Mouse (Mus musculus) forebrain, embryonic 14.5 days (tissue): ENCODE results near the gene Edf1. TPM values are rescaled to one million over a fixed set of nuclear protein-coding genes. Genes with fewer than 3 reads are reported as not detected.

Experiments
- ATAC-seq: fragments of 200-750 bp; cut with Nextera tagmentation; 2 replicates; pipeline ENCODE4 v1.8.0; 2017; ENCODE audit warnings: mild to moderate bottlenecking, moderate library complexity
- DNase-seq: peaks from one replicate; pipeline ENCODE4 v3.0.0-alpha.2; 2015; ENCODE audit warnings: low spot score
- H3K27ac ChIP-seq: fragments of 300-500 bp; sonication (generic); 2 replicates; pipeline ENCODE4 v1.5.1; 2014; ENCODE audit warnings: low read depth, mild to moderate bottlenecking, control low read depth, low read length, moderate library complexity
- H3K27me3 ChIP-seq: fragments of 300-500 bp; sonication (generic); replicated peaks from 2 replicates; pipeline ENCODE4 v1.6.1; 2014; ENCODE audit warnings: low read length, control low read depth, mixed read lengths; ENCODE audit not compliant: control insufficient read depth, insufficient read depth
- H3K36me3 ChIP-seq: fragments of 300-500 bp; sonication (generic); 2 replicates; pipeline ENCODE4 v1.6.1; 2014; ENCODE audit warnings: low read length, control low read depth; ENCODE audit not compliant: control insufficient read depth, insufficient read depth
- H3K4me1 ChIP-seq: fragments of 300-500 bp; sonication (generic); 2 replicates; pipeline ENCODE4 v1.6.1; 2014; ENCODE audit warnings: antibody characterized with exemption, low read length, control low read depth; ENCODE audit not compliant: control insufficient read depth, insufficient read depth
- H3K4me2 ChIP-seq: fragments of 300-500 bp; sonication (generic); 2 replicates; pipeline ENCODE4 v1.6.1; 2014; ENCODE audit warnings: mild to moderate bottlenecking, control low read depth, low read length
- H3K4me3 ChIP-seq: fragments of 300-500 bp; sonication (generic); 2 replicates; pipeline ENCODE4 v1.5.1; 2014; ENCODE audit warnings: low read depth, low read length, control low read depth
- H3K9ac ChIP-seq: fragments of 300-500 bp; sonication (generic); 2 replicates; pipeline ENCODE4 v1.6.1; 2014; ENCODE audit warnings: mild to moderate bottlenecking, low read length, control low read depth, moderate library complexity
- H3K9me3 ChIP-seq: fragments of 300-500 bp; sonication (generic); replicated peaks from 2 replicates; pipeline ENCODE4 v1.6.1; 2016; ENCODE audit warnings: low read length, control low read depth, mixed read lengths; ENCODE audit not compliant: control insufficient read depth
- WGBS: fragments of 180-500 bp; shearing (Covaris S2); extraction: QIAGEN DNeasy Blood & Tissue Kit; methylation state at CpG from one replicate; pipeline ENCODE4 v1.1.7; 2014; 5-methylcytosine and 5-hydroxymethylcytosine counted together
- polyA plus RNA-seq: library from polyadenylated mRNA; unstranded; fragments of >200 nt; fragmentation: Nextera tagmentation; extraction: Ambion mirVana; gene quantifications from 2 replicates; pipeline ENCODE4 v1.2.1, GENCODE M21; 2014

Gene Edf1
- polyA plus RNA-seq, 1 experiment from 2014 or later: 370 TPM

DNA sequence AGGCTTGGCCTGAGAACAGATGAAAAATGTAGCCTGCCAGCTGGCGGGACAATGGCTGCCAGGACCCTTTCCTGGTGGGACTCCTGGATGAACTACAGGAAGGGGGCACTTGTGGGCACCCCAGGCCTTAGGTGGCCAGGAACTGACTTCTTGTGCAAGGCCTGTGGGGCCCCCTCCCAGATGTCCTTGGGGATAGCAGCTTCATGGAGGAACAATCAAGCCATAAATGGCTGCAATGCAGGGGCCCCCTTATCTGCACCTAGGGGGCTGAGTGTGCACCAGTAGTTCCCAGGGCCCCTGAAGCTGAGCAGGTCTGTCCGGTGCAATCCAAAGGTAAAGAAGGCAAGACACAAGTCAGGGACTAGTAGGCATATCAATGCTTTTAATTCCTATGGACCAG lies 15.4 kb downstream of the Edf1 start:
- Histone ChIP-seq H3K9me3 (no peaks in the 10 kb centered on the region), H3K27ac (no peak overlapping the region), H3K9ac (no peak overlapping the region), H3K4me3 (no peak overlapping the region), H3K36me3 (peaks cover 27% of the 10 kb centered on the region), H3K4me2 (no peak overlapping the region), H3K27me3 (peaks cover 23% of the 10 kb centered on the region), H3K4me1 (peaks cover 18% of the 10 kb centered on the region)
- ATAC-seq (no peak), DNase-seq (no peak)
- 90% methylated on average over 2 of the region's 2 CpGs for WGBS

DNA sequence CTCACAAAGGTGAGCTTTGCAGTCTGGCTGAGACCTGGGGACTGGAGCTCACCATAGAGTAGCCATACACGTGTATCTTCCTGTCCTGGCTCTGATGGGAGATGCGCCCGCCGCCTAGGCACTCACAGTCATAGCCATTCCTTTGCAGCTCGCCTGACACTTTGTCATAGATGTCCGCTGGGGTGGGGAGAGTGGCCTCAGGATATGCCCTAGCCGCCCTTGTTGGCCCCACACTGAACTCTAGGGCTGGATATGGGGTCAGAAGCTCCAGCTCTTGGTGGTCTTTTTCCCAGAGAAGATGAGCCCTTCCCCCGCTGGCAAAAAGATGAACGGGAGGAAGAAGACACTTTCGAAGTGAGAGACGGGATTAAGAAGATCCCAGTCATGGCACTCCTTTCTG lies 16.5 kb downstream of the Edf1 start:
- Histone ChIP-seq H3K4me3 (peak overlapping the region; percentile 51), H3K36me3 (peaks cover 18% of the 10 kb centered on the region), H3K4me1 (peaks cover 18% of the 10 kb centered on the region), H3K4me2 (peak overlapping the region; percentile 81), H3K9ac (peak overlapping the region; percentile 66), H3K9me3 (no peaks in the 10 kb centered on the region), H3K27me3 (peaks cover 34% of the 10 kb centered on the region), H3K27ac (peak overlapping the region; percentile 87; the same call in 1 of the 2 replicates)
- ATAC-seq: no peak
- no peak for DNase-seq
- 19% methylated on average over 11 of the region's 11 CpGs for WGBS

DNA sequence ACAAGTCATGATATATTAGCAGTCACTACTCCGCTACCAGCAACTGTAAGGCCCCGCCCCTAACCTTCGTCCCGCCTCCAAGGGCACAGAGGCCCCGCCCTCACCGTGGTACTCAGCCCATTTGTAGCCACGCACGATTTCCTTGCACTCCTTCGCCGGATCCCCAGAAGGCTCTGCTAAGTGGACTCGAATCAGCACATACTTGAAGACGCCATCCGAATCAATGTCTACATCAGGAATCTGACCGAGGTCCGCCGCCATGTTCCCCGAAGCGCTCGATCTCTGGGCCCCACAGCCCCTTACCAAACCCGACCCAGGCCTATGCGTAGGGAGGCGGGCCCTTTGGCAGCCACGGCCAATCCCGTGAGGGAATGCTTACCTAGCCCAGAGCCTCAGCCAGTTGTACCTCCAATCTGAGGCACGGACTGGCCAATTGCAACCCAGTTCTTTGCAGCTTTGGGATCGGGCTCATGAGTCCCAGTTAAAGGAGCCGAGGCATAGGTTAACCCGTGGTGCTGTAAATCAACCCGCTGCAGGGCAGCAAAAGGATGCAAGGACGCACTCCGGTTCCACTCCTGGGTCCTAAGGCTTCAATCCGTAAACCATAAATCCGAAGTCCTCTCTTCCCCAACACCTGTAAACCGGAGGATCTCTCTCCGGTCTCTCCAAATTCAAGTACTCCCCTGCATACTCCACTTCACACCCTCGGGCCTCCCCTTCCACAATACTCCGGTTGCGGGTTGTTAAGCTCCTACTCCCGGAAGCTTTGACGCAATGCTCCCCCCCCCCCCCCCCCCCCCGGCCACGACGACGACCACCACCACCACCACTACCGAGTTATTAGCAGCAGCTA lies 17.2 kb downstream of the Edf1 start, which contains the start of the genes Mamdc4 and Phpt1:
Gene Mamdc4, minus strand, starts transcription at position 267 of the 853 bp plus-strand sequence.
Gene Phpt1, minus strand, starts transcription at position 646 of the 853 bp plus-strand sequence.
- H3K36me3 ChIP-seq: peaks cover 11% of the 10 kb centered on the region
- ATAC-seq (peak; percentile 99), DNase-seq (peak; percentile 99)
- peaks cover 18% of the 10 kb centered on the region for H3K4me1 ChIP-seq
- H3K9me3 ChIP-seq: no peaks in the 10 kb centered on the region
- H3K27me3 ChIP-seq: peaks cover 40% of the 10 kb centered on the region
- WGBS: under 1% methylated on average over 44 of the region's 45 CpGs
- peak within 1 kb of the TSS; percentile 66 for H3K9ac ChIP-seq
- peak within 1 kb of the TSS; percentile 51 for H3K4me3 ChIP-seq
- H3K27ac ChIP-seq: peak within 1 kb of the TSS; percentile 87
- H3K4me2 ChIP-seq: peak within 1 kb of the TSS; percentile 81

DNA sequence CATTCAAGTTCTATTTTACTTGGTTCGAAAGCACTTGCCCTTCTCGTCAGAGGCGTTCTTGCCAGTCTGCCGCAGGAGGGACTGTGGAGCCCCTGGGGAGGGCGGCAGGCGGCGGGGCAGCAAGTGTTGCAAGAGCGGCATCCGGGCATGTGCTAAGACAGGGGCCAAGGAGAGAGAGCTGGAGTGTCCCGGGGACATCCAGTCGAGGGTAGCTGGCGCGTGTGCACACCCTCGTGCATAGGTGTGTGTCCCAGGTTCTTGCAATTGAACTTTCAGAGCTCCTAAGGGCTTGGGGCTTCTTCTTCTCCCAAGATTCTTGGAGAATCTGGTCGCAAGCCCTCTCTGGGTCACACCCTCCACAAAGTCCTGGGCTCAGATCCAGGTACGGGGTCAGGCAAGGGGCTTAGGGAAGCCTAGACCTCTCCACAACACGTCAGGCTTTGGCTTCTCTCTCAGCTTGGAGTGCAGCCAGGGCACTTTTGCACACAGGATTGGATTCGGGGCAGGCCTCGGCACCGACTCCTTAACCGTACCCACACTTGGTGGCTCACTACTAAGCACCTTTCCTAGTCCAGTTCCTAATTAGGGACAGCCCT lies 17.9 kb downstream of the Edf1 start:
- WGBS: 9% methylated on average over 21 of the region's 21 CpGs
- peak; percentile 27 for DNase-seq

DNA sequence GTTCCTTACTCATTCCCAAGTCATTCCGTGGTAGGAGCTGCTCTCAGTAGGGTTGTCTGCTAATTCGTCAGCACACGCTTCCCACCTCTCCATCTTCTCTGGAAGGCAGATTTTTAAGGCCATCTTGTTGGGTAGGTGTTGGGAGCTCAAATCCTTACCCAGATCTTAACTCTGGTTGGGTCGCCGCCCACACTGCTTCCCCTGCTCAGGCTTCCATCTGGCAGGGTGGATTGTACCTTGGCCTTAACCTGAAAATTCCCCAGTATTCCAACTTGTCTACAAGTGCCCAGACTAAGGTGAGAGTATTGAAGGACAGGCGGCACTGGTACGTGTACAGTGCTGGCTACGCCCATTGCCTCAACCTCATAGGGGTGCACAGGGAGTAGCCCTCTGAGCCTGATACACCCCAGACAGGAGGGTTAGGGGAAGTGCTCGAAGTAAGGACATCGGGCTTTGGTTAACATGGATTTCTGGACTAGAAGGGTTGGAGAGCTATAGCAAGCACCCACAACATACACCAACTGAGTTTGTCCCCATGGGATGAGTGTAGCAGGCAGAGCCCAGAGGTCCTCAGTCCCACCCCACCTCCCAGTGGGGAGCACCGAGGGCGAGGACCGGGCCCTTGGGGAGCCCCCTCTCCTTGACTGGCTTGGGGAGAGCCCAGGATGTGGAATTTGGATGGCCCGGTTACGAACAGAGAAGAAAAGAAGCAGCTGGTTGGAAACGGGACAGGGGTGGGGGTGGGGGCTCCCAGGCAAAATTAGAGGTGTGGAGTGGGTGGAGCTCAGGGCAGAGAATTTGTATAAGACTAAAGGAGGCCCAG lies 18.6 kb downstream of the Edf1 start:
- Histone ChIP-seq H3K4me3 (0 out of 2 replicates have a peak overlapping the region, but pooled peaks have one; percentile 51), H3K4me1 (peaks cover 18% of the 10 kb centered on the region), H3K4me2 (peak overlapping the region; percentile 81), H3K9ac (no peak overlapping the region), H3K36me3 (peaks cover 2% of the 10 kb centered on the region; the same call in 1 of the 2 replicates), H3K27ac (no peak overlapping the region), H3K27me3 (peaks cover 52% of the 10 kb centered on the region), H3K9me3 (no peaks in the 10 kb centered on the region)
- ATAC-seq: no peak
- DNase-seq: no peak
- WGBS: 78% methylated on average over 16 of the region's 16 CpGs

More for the DNA sequence above, 17.9 kb downstream of the Edf1 start:
- ATAC-seq: peak; percentile 3; the same call in 1 of the 2 replicates
- Histone ChIP-seq H3K4me2 (peak overlapping the region; percentile 81), H3K27me3 (peaks cover 48% of the 10 kb centered on the region), H3K4me3 (peak overlapping the region; percentile 51), H3K9ac (peak overlapping the region; percentile 65), H3K36me3 (peaks cover 7% of the 10 kb centered on the region; the same call in 1 of the 2 replicates), H3K9me3 (no peaks in the 10 kb centered on the region), H3K4me1 (peaks cover 18% of the 10 kb centered on the region), H3K27ac (peak overlapping the region; percentile 87; the same call in 1 of the 2 replicates)

DNA sequence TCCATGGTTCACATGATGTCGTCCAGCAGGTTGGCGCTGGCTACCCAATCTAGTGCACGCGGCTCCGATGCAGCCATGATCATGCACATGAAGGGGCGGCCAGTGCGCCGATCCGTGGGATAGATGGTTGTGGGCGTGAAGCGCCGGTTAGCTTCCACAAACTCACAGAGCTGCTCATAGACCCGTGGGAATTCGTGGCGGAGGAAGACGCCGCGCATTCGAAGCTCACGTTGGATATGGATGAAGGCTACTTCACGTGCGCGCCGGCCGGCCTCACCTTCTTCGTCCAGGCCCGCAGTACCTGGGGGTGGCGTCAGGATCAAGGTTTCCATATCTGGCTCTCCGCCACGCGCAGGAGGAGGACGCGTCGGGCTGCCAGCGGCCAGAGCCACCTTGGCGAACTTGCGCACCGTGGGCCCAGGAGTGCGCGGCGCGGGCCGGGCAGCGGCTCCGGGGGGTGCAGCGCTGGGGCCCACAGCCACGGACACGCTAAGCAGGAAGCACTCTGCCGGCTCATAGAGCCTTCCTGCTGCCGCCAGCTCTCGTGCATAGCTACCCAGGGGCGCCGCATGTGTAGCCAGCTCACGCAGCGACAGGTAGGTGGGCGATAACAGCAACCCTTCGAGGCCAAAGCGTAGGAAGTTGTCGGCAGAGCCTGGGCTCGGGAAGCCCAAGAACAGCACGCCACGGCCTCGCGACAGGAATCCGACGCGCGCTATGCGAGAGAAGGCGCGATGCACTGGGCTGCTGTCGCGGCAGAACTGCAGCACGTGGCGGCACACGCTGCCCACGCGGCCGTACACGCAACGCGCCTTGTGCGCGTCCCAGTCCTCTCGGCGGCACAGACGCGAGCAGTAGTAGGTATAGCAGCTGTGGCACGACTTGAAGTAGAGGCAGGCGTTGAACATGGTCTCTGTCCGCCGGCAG lies 19.6 kb downstream of the Edf1 start:
- Histone ChIP-seq H3K36me3 (0 out of 2 replicates have a peak, but pooled peaks cover 2% of the 10 kb centered on the region), H3K9ac (peak overlapping the region; percentile 32; the same call in 1 of the 2 replicates), H3K9me3 (no peaks in the 10 kb centered on the region), H3K4me1 (peaks cover 19% of the 10 kb centered on the region), H3K27ac (no peak overlapping the region), H3K27me3 (peaks cover 52% of the 10 kb centered on the region), H3K4me3 (peak overlapping the region; percentile 16), H3K4me2 (peak overlapping the region; percentile 36)
- ATAC-seq: no peak
- peak; percentile 25 for DNase-seq
- 15% methylated on average over 92 of the region's 92 CpGs for WGBS

DNA sequence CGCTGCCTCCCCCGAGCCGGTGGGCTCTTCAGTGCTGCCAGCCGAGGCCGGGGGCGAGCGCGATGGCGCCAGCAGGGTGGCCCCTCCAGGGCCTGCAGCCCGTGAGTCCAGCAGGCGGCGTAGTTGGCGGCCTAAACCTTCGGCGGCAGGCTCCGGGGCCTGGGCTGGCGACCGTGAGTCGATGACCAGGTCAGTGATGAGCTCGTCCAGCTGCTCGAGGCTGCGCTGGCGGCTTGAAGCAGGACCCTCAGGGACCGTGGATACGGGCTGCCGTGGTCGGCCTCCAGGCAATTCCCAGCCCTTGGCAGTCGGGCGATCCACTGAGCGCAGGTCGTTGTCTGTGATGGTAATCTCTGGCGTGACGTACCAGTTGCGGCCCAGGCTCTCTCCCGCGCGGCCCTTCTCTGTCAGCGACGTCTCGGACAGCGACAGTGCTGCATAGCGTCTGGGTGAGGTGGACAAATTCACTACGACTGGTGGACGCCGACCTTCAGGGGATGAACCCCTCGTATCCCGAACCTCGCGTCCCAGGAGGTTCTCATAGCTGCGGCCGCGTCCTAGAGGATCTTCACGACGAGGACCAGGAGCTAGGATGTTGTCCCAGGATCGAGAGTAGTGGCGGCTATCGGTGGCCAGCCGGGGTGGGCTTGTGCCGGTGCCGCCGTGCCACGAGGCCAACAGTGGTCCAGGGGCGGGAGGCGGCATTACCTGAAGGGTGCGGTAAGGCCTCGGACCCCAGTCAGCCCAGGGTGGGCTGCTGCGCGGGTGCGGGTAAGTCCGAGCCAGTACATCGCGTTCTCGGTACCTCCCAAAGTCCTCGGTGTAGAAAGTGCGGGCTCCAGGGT lies 20.5 kb downstream of the Edf1 start:
- Histone ChIP-seq H3K27ac (no peak overlapping the region), H3K4me3 (peak overlapping the region; percentile 16), H3K9ac (peak overlapping the region; percentile 32; the same call in 1 of the 2 replicates), H3K9me3 (no peaks in the 10 kb centered on the region), H3K36me3 (peaks cover 2% of the 10 kb centered on the region; the same call in 1 of the 2 replicates), H3K4me1 (peaks cover 23% of the 10 kb centered on the region), H3K4me2 (peak overlapping the region; percentile 36), H3K27me3 (peaks cover 52% of the 10 kb centered on the region)
- DNase-seq: no peak
- WGBS: 5% methylated on average over 75 of the region's 75 CpGs
- ATAC-seq: no peak
